14 mouse cellular contexts compared by ENCODE assay signal in genomic region chr7:58710312-58710711, GRCm38 (mm10).
"Had no signal": no experiment of that assay in that cellular context is flagged by ENCODE, and none has a peak within 500 bp of the region (broad histone marks: within the 10 kb centered on the region; RNA-seq: fewer than 3 reads in every experiment).

No protein-coding gene starts in this region.

- ATAC-seq: midbrain, embryonic 15.5 days had no signal

- DNase-seq: kidney, adult 11 months; kidney, adult 9 months; kidney, postnatal 36 days; left cerebral cortex, postnatal 4 days; lung, adult 18-20 months; lung, postnatal 36 days; right cerebral cortex, postnatal 14 days; thymus, postnatal 36 days had no signal

- H3K27ac ChIP-seq: kidney, postnatal 0 days; limb, embryonic 13.5 days; liver, embryonic 14.5 days; midbrain, embryonic 10.5 days; midbrain, embryonic 15.5 days; stomach, embryonic 15.5 days had no signal

- H3K4me3 ChIP-seq: limb, embryonic 13.5 days; midbrain, embryonic 10.5 days; midbrain, embryonic 15.5 days; stomach, embryonic 15.5 days had no signal
